Mouse (Mus musculus): ENCODE data around the gene Tpd52l1.
"Not testable (repeated sequence)": the region's sequence is repeated elsewhere in the genome, so short reads cannot be mapped to it uniquely, and the experiment has no call there.

The Tpd52l1 gene

DNA sequence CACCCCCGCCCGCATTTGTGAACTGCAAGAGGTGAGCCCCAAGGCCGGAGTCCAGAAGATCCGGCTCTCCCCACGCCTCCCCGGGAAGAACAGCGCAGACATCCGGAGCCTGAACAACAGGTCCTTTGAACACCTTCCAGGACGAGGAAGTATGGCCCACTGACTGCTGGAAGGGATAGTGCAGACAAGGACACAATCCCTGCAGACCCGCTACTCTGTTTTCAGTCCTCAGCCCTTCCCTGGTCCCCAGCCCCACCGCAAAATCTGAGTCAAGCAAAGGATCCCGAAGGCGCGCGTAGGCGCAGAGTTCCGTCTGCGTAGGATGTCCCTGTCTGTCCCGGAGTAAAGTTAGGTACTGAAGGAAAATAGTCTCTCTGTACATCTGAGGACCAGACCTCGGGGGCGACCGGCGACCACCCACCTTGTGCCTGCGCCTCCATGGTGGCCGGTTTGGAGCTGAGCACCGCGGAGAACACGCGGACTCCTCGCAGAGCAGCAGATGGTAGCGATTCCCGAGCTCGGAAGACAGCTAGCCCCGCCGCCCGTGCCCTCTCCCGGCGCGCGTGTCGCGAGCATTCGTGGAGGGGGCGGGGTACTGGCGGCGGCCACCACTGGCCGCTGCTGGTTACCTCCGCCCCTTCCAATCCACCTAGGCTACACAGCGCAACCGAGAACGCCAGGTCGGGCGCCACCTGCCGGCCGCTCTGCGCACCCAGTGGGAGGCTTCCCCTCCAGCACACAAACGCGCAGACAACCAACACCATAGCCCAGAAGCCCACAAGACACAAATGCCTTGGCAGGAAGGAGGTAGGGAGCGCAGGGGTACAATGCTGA is at the start of gene Tpd52l1:
Gene Tpd52l1 (minus strand): TSS at position 668 of the 834 bp plus-strand sequence.
- DNase-seq (ENCODE audit: low read depth, low spot score): peak; percentile 28

DNA sequence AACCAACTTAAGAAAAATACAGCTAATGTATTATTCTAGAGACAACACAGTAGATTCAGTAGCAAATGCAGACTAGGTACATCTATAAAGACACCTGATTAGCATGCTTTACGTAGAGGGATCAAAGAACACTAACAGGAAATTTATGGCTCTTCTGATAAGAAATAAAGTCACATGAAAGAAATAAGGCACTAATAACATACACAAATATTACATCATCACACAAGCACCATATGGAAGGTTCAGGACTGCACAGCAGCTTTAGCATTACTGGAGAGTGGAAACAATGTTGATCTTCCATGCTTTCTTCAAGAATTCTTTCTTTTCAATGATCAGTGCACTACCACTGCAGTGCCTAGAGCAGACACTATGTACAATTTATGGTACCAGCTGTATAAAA is 48.5 kb upstream of the Tpd52l1 start:
- no peak for DNase-seq (ENCODE audit: low read depth, low spot score)

DNA sequence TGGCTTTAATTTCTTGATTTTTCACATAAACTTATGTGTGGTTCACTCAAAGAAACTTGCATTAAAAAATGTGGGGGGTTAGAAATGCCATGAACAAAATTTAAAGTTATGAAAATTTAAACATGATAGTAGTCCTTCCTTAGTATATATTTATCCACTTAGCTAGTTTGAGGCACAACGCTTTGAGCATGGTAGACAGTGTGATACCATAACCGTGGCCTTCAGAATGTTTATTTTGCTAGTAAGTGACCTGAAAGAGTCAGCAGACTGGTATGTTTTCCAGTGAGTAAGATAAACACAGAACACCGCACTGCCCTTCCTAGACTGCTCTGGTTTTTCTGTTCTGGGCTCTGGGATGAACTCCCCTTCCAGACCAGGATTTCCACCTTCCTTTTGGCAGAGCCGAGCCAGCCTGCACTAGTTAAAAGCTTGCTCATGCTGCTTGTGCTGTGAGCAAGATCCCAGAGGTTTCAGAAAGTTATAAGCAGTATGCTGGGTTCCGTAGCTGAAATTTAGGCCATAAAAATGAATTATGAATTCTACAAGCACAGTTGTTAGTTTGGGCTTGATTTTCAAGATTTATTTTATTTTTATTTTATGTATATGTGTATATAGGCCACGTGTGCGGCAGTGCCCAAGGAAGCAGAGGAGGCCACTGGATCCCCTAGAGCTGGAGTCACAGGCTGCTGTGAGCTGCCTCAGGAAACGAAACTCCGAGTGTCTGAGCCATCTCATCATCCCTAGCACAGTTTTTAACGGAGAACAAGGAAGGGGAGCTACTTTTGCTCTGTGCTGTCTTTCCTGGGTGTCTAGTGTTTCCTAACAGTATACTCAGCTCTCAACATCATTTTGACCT is 21.5 kb upstream of the Tpd52l1 start:
- no peak for DNase-seq (ENCODE audit: low read depth, low spot score)

DNA sequence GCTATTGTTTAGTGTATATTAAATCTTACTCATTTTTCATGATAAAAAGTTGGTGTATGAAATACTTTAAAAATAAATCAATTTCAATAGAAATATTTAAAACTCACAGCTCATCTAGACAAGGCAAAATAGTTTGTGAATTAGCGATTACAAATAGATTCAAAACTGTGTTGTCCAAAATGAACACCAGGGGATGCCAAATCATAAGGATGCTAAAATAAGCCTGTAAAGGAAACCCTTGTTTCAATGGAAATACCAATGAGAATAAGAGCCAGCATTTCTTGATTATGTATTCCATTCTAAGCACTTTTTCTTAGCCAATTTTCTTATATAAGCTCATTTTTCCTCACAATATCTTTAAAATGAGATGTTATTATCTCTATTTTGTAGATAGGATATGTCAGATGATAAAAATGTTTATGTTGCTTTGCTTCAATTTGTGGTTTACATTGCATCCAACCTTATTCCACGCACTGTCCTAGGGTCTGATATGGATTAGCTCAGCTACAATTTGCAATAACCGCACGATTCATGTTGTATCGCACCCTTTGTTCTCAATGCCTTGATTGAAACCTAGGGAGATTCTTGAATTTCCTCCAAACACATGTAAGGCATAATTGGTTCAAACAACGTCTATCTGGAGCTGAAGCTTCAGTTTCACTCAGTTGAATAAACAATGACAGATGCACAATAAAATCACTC is 20.2 kb upstream of the Tpd52l1 start:
- no peak for DNase-seq (ENCODE audit: low read depth, low spot score)

DNA sequence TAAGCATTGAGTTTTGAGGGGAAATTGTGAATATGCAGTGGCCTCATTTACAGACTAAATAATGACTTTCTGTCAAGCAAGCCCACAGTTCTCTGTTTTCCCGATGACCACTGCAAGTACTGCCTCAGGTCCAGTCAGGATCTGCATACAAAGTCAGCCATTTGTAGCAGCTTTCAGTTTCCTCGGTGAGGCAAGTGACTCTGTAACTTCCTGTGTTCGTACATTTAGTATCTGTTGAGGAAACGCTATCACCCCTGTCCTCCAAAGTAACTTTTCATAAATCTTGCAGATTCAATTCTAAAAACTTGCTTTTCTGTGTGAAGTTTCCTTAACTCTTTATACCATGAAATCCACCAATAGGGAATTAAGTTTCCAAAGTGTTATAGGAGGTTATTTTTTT is 19.7 kb upstream of the Tpd52l1 start:
- DNase-seq (ENCODE audit: low read depth, low spot score): no peak

DNA sequence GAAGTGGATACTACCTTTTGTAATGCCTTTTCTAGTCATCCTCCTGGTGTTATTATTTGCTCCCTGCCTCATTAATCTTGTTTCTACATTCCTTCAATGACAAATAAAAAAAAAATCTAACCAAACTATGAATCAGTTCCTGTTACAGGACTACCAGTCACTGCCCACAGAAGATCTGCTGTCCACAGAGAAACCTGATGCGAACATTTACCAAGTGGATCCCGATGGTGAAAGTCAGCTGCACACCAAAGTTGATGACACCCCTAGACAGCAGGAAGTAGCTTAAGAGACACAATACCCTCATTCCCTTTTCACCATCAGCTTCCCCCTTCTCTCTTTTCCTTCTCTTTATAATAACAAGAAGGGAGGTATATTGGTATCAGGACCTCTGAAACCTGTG is 17.3 kb upstream of the Tpd52l1 start:
- no peak for DNase-seq (ENCODE audit: low read depth, low spot score)

DNA sequence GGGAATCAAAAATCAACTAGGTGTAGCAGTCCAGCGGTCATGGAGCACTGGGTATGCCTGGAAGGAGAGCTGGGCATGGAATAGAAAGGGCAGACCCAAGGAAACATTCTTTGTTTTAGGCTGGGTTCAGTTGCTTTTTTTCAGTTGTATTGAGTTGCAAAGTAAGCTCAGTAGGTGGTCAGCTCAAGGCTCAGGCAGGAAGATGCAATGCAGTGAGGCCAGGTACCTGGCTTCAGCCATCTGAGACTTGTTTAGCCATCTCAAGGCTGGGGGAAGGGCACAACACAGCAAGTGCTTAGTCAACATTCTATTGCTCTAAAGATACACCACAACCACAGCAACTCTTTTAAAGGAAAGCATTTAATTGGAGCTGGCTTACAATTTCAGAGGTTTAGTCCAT is 11.0 kb upstream of the Tpd52l1 start:
- no peak for DNase-seq (ENCODE audit: low read depth, low spot score)

DNA sequence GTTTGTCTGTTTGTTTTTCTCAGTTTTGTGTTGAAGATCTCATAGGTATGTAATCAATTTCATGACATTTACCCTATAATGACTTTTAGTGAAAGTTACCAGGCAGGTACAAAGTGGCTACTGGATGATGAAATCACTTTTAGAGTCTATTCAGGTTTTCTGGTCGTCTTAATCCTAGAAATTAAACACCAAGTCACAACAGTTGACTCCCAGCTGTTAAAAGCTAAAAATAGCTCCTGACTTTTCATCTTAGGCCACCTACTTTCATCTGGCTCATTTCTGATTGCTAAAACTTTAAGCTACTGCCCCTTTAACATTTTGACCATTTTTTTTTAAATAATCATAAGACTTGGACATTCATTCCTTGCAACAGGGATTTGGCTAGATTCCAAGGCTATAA is 1.3 kb upstream of the Tpd52l1 start:
- DNase-seq (ENCODE audit: low read depth, low spot score): no peak

DNA sequence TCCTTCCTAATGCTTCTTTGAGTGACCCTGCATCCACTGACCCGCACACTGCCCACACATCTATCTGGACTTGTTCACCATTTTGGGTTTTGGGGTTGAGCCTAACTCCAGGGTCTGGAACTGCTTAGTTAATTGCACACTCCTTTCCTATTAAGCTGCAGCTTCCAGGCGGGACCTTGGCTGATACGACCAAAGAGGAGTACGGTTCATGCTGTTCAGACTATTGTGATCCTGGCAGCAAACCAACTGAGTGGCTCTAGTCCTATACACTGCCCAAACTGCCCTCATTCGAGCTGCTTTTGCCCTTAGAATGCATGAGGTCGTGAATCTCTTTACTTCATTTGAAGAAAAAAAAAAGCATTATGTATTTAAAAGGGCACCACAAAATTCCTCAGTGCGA is 1.6 kb downstream of the Tpd52l1 start:
- no peak for DNase-seq (ENCODE audit: low read depth, low spot score)

DNA sequence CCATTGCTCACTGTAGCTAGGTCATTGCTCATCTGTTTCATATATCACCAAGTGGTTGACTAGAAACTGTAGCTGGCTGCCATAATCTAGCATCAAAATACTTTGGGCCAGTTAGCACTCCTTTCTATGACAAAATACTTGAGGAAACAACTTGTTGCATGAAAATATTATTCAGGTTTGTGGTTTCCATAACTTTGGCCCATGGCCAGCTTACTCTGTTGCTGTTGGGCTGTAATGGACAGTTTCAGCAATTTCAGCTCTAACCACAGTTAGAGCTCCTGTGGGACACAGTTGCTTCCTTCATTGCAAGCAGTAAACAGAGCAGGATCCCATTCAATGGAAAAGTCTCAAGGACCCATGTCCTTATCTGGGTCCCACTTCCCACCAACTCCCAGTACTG is 4.3 kb downstream of the Tpd52l1 start:
- no peak for DNase-seq (ENCODE audit: low read depth, low spot score)

DNA sequence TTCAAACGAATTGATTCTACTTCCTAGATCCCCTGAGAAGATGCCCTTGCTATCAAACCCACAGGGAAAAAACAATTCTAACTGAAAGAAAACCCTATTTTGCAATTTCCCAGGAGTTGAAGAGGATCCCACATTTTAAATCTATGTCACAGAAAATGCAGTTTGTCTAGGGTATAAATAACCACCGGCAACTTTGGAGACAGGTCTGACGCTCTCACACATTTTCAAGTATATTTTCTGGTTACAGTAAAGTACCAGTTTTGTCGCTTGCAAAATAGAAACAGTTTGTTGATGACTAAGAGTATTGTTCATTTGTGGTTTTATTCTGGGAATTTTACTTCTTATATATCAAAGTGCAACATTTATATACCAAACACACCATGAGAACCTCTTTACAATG is 9.7 kb downstream of the Tpd52l1 start:
- no peak for DNase-seq (ENCODE audit: low read depth, low spot score)

DNA sequence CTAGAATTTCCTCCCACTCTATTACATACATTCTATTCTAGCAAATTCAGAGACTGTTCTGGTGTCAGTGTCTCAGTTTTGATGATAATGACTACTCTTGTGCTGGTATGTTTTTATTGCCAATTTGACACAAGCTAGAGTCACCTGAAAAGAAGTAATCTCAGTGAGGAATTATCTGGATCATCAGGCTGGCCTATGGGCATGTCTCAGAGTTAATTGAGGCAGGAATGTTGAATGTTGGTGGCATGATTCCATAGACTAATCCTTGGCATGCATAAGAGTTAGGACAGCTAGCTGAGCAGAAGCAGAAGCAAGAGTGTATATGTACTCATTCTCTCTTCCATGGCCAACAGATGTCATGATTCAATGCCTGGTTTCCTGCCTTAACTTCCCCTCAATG is 27.8 kb downstream of the Tpd52l1 start:
- DNase-seq (ENCODE audit: low read depth, low spot score): no peak

DNA sequence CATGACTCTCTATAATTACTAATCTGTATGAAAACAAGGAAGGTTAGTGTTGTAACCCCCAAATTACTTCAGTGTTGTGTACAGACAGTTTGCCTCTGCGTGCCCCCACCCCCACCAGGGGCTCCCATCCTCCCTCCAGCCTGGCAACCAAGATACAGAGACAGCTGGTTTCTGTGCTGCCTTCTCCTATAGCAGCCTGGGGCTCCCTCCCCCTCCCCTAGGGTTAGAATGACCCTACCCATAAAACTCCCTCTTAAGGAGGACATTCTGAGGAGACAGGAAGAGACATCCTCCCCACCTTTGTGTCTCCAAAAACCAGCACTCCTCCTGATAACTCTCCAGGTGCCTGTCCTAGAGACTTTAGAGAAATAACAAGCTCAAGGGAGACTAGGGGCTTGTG is 52.8 kb downstream of the Tpd52l1 start:
- DNase-seq (ENCODE audit: low read depth, low spot score): no peak

DNA sequence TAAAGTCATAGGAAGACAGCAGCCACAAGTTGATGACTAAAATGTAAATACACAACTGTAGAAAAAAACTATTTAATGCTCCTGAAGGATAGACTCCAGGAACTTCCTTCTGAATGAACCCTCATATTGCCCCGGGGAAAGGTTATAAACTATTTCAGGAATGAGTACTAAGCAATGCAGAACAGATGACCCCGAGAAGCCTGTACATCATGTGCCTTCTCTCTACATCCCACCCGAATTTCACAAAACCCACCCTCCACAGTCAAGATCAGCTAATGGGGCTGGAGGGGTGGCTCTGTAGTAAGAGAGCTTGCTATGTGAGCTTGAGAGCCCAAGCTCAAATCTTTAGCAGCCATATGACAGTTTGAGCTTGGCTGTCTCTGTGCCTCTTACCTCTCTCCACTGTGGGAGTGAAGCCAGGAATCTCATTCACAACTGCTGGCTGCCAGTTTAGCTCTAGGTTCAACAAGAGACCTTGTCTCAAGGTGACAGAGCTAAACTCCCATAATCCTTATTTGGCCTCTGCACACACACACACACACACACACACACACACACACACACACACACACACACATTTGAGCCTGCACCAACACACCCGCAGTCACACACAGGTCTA is 54.9 kb downstream of the Tpd52l1 start:
- DNase-seq (ENCODE audit: low read depth, low spot score): no peak

DNA sequence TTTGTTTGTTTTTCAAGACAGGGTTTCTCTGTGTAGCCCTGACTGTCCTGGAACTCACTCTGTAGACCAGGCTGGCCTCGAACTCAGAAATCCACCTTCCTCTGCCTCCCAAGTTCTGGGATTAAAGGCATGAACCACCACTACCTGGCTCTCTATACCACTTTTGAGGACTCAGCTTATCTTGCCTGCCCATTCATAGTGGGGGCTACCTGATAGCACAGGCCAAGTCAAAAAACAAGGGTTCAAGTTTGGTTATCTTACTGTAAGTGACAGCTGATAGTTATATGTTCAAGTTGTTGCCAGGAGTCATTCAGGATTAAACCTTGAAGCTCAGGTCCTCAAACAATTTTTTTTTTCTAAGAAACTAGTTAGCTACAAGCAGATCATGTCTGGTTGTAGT is 57.2 kb downstream of the Tpd52l1 start:
- not testable (repeated sequence) for DNase-seq (ENCODE audit: low read depth, low spot score)

DNA sequence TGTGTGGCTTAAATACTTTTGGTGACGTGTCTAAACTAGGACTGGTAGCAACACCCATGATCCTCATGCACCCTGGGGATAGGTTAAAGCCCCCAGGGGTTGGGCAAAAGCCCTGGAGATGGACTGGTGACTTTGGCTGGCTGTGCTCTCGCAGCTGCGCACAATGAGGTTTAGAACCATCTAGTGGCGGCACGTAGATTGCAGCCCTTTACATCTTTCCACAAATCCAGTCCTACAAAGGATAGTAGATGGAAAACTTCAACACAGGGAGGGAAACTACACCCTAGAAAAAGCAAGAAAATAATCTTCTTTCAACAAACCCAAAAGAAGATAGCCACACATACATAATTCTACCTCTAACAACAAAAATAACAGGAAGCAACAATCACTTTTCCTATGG is 75.6 kb downstream of the Tpd52l1 start:
- not testable (repeated sequence) for DNase-seq (ENCODE audit: low read depth, low spot score)

DNA sequence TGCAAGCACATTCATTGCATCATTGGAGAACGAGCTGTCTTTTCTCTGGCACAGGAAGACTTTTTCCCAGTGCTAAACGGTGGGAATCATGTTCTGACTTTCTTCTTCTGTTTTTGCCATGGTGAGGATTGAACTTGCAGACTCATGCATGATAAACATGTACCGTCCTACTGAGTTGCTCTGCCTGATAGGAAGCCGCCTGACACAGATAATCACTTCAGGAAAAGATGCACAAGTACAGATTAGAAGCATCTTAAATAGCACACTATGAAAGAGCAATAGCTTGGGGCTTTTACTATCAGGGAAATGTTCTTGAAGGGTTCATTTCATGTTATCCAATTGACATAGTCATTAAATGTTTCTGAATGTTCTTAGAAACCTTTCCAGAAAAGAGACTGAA is 86.0 kb downstream of the Tpd52l1 start:
- DNase-seq (ENCODE audit: low read depth, low spot score): no peak

DNA sequence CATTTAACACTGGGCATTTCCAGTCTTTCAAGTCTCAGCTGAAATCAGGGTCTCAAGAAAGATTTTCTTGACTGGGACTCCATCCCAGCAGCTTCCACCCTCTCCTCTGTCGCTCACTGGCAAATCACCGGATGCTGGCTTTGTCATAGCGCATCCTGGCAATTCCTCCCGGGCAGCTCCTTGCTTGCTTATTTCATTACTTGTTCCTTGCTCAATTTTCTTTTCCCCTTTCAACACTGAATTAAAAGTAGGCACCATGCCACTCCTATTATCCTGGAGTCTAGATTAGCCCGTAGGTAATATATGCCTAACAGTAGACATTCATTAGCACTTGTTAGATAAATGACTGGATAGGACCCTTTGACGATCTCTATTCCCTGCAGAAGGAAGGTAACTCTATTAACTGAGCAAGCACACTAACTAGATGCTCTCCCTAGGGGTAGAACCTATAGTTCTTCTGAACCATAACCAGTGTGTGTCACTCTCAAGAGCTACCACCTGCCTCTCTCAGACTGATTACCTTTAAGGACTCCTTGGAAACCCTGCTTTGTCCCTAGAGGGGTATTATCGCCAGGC is 90.8 kb downstream of the Tpd52l1 start:
- DNase-seq (ENCODE audit: low read depth, low spot score): no peak

DNA sequence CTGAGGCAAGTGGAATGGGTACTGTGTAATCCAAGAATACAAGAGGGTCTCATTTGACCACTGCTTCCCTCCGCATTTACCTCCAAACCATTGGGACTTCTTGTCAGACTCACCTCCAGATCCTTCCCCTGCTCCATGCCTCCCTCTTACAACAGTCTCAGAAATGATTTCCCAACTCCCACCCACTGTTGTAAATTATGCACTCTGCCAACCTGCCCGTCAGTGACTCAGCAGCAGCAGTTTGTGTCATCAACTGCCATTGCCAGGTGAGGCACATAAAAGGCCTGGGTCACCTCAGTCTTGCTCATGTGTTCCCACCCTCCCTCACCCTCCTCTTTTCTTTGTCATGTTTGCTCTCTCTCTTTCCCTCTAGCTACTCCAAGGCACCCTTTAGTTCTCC is 91.6 kb downstream of the Tpd52l1 start:
- no peak for DNase-seq (ENCODE audit: low read depth, low spot score)

DNA sequence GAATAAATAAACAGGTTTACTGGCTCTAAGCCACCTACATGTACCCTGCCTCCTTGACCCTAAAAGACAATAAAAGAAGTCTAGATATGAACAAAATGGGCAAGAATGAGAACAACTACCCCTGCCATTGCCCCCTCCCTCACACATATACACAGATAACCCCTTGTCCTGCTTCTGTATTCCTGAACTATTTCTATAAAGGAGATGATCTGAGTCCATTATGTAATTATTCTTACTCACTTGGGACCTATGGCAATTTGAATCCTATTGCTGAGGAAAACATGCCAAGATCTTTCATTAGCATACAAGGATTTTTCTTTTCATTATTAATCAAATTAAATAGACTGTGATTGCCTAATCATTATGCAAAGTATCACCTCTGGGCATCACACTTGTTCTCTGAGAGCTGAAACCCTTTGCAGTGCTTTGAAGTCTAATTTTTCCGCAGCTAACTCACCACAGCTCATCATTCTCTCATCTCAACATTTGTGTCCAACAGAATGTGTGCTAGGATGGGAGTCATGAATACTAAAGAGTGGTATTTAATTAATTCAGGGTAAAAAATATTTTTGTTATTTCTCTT is 92.8 kb downstream of the Tpd52l1 start:
- no peak for DNase-seq (ENCODE audit: low read depth, low spot score)

DNA sequence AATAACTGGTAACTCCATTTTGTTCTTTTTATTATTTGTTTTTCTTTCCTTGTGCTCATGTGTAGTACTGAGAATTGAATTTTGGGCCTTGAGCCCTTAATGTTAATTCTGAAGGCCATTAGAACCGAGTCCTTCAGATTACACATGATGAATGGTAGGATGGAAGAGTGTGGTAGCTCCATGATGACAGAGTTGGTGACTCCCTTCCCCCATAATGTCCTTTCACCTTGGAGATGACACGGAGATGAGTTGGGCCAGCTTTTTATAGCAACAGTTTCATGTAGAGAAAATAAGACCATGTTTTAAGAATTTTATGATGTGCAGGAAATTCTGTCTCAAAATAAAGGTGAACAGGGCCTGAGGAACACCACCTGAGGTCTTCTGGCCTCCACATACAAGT is 94.7 kb downstream of the Tpd52l1 start:
- no peak for DNase-seq (ENCODE audit: low read depth, low spot score)

All from CD4-positive helper T cell, adult 2 months (primary cell).